Mouse (Mus musculus) ES-E14 (cell line): Measurements from ENCODE around the gene Hamp2.

Source experiments
- CHD2 ChIP-seq: IDR thresholded peaks from 2 replicates; pipeline ENCODE4 v1.6.1; 2014; ENCODE audit warnings: mild to moderate bottlenecking, low read depth, low read length, inconsistent platforms
- MAFK ChIP-seq: IDR thresholded peaks from 2 replicates; pipeline ENCODE4 v1.6.1; 2014; ENCODE audit warnings: mild to moderate bottlenecking, low read depth, low read length, inconsistent platforms; ENCODE audit not compliant: insufficient read depth
- ZC3H11A ChIP-seq: IDR thresholded peaks from 2 replicates; pipeline ENCODE4 v1.6.1; 2012; ENCODE audit warnings: low read depth, mild to moderate bottlenecking, inconsistent platforms, low read length, borderline replicate concordance
- ZNF384 ChIP-seq: IDR thresholded peaks from 2 replicates; pipeline ENCODE4 v1.6.1; 2012; ENCODE audit warnings: low read depth, low read length, inconsistent platforms

DNA sequence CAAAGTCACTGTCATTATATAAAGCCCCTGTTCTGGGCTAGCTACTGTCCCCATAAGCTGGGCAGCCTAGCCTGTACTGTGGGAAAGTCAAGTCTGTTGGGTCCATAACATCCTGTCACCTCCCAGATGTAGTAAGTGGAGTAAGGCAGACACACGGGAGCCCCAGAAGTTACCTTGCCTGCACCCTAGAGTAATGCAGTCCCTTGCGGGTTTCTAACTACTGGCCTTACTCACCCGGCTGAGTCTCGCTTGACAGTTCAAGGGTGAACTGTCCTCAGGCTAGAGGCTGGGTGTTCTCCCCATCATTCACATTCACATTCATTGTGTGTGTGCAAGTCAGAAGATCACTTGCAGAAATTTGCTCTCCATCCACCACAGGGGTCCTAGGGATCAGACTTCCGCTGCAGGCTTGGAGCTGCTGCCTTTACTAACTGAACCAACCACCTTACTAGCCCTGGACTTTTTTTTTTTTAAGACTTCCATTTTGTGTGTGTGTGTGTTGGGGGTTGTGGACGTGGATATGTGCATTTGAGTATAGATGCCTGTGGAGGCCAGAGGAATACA lies 35.4 kb upstream of the Hamp2 start:
- TF ChIP-seq CHD2 (no peak), ZNF384 (no peak), MAFK (no peak), ZC3H11A (no peak)
